7 mouse cellular contexts compared by ENCODE assay signal in the genomic region with DNA sequence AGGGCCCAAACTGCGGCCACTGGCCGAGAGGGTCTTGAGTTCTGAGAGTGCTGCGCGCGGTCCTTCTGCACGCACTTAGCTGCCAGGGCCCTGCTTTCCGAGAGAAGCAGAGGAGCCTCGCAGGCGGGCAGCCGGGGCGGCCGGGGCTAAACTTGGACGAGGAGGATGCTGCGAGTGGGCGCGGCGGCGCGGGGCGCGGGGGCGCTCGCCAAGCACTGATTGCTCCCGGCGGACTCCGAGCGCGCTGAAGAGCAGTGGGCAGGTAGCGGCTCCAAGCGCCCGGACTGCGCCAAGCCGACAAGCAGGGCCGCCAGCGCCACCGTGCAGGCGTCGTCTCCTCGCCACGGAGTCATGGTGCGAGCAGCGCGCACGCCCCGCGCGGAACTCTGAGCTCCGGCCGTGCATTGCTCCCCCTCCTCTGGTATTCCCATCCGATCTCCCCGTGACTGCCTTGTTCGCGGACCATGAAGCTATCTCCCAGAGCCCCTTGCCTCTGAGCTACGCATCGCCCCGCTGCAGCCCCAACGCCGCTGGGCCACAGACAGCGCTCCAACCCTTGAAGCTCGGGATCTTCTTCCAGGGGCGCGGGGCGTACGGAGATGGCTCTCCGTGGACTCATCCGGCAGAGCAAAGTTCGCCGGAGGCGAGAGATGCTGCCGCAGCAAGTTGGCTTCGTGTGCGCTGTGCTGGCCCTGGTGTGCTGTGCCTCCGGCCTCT. TPM values are rescaled to one million over a fixed set of nuclear protein-coding genes. Genes with fewer than 3 reads are reported as not detected.
A peak's percentile ranks its signal among the peaks of the same experiment; 100 is the strongest.
DNase-seq lines count a peak whose midpoint lies in the region; ATAC-seq and TF ChIP-seq lines count a peak whose summit lies in the region.

No protein-coding gene starts in this region.

- ATAC-seq in granulocyte monocyte progenitor cell, adult 5-6 weeks (replicated peaks; ENCODE audit: poor library complexity, severe bottlenecking): peak; percentile 60
- ATAC-seq in limb, embryonic 11.5 days (ENCODE audit: insufficient number of reproducible peaks, low FRiP score, low TSS enrichment, low read depth): peak; percentile 86
- peak; percentile 81 for ATAC-seq in midbrain, embryonic 11.5 days (ENCODE audit: low FRiP score)
- peak; percentile 70; the same call in 1 of the 2 replicates for ATAC-seq in stomach, embryonic 15.5 days (ENCODE audit: insufficient read depth, low FRiP score, low read depth)

- no peaks in the 10 kb centered on the region for H3K4me1 ChIP-seq in bone marrow macrophage, adult 2 months (ENCODE audit: control insufficient read depth, insufficient read depth, low read length)
- peaks cover 15% of the 10 kb centered on the region; the same call in 1 of the 2 replicates for H3K4me1 ChIP-seq in limb, embryonic 11.5 days (ENCODE audit: control insufficient read depth, insufficient read depth, low read length)
- H3K4me1 ChIP-seq in midbrain, embryonic 11.5 days (ENCODE audit: control insufficient read depth, insufficient read depth, low read length): peaks cover 14% of the 10 kb centered on the region
- H3K4me1 ChIP-seq in stomach, embryonic 15.5 days: peaks cover 16% of the 10 kb centered on the region

- peaks cover 54% of the 10 kb centered on the region for H3K27me3 ChIP-seq in limb, embryonic 11.5 days (ENCODE audit: control insufficient read depth, insufficient read depth, low read length)
- peaks cover 39% of the 10 kb centered on the region for H3K27me3 ChIP-seq in midbrain, embryonic 11.5 days (ENCODE audit: control insufficient read depth, insufficient read depth, low read length)
- peaks cover 45% of the 10 kb centered on the region for H3K27me3 ChIP-seq in stomach, embryonic 15.5 days (replicated peaks)

- WGBS in limb, embryonic 11.5 days: under 1% methylated on average over 52 of the region's 73 CpGs
- 1% methylated on average over 73 of the region's 73 CpGs for WGBS in midbrain, embryonic 11.5 days
- WGBS in stomach, embryonic 15.5 days: under 1% methylated on average over 57 of the region's 73 CpGs

- H3K36me3 ChIP-seq in limb, embryonic 11.5 days (ENCODE audit: control insufficient read depth, insufficient read depth, low read length): no peaks in the 10 kb centered on the region
- no peaks in the 10 kb centered on the region for H3K36me3 ChIP-seq in midbrain, embryonic 11.5 days (ENCODE audit: control insufficient read depth, insufficient read depth, low read length)
- H3K36me3 ChIP-seq in stomach, embryonic 15.5 days: no peaks in the 10 kb centered on the region

- no peak for TF ChIP-seq POLR2A in bone marrow macrophage, adult 2 months (IDR thresholded peaks at IDR 0.05; ENCODE audit: borderline replicate concordance, low read depth, low read length)

- no peaks in the 10 kb centered on the region for H3K9me3 ChIP-seq in limb, embryonic 11.5 days (ENCODE audit: control insufficient read depth, low read length)
- H3K9me3 ChIP-seq in midbrain, embryonic 11.5 days (ENCODE audit: control insufficient read depth, low read length): no peaks in the 10 kb centered on the region
- H3K9me3 ChIP-seq in stomach, embryonic 15.5 days: no peaks in the 10 kb centered on the region

- no peak for TF ChIP-seq CTCF in bone marrow macrophage, adult 2 months (IDR thresholded peaks at IDR 0.05; ENCODE audit: low read depth, low read length)

- H3K27ac ChIP-seq in bone marrow macrophage, adult 2 months (ENCODE audit: insufficient read depth, low read depth, low read length): no peak overlapping the region
- no peak overlapping the region for H3K27ac ChIP-seq in limb, embryonic 11.5 days (replicated peaks; ENCODE audit: low read depth, low read length)
- H3K27ac ChIP-seq in midbrain, embryonic 11.5 days (ENCODE audit: low read depth, low read length): no peak overlapping the region
- no peak overlapping the region for H3K27ac ChIP-seq in stomach, embryonic 15.5 days

- peak overlapping the region; percentile 98 for H3K4me2 ChIP-seq in limb, embryonic 11.5 days (ENCODE audit: low read depth, severe bottlenecking)
- peak overlapping the region; percentile 65 for H3K4me2 ChIP-seq in midbrain, embryonic 11.5 days
- peak overlapping the region; percentile 99 for H3K4me2 ChIP-seq in stomach, embryonic 15.5 days

- DNase-seq in embryo, embryonic 9.5 days (ENCODE audit: extremely low spot score): peak; percentile 57
- DNase-seq in kidney, adult 18-20 months: peak; percentile 50
- DNase-seq in limb, embryonic 11.5 days (ENCODE audit: low spot score): peak; percentile 74
- DNase-seq in midbrain, embryonic 11.5 days (ENCODE audit: low spot score, missing footprints): peak; percentile 94

- H3K4me3 ChIP-seq in bone marrow macrophage, adult 2 months (ENCODE audit: insufficient read depth, low read length): peak overlapping the region; percentile 14; the same call in 1 of the 2 replicates
- peak overlapping the region; percentile 50 for H3K4me3 ChIP-seq in limb, embryonic 11.5 days (ENCODE audit: low read depth, low read length)
- peak overlapping the region; percentile 30 for H3K4me3 ChIP-seq in midbrain, embryonic 11.5 days (ENCODE audit: low read depth, low read length)
- H3K4me3 ChIP-seq in stomach, embryonic 15.5 days (replicated peaks): peak overlapping the region; percentile 51

- H3K9ac ChIP-seq in limb, embryonic 11.5 days (ENCODE audit: low read length): peak overlapping the region; percentile 40; the same call in 1 of the 2 replicates
- H3K9ac ChIP-seq in midbrain, embryonic 11.5 days (ENCODE audit: low read length): peak overlapping the region; percentile 39
- no peak overlapping the region for H3K9ac ChIP-seq in stomach, embryonic 15.5 days

RNA-seq across cellular contexts. Expression of a gene that starts 0.4 kb away (rescaled TPM):
- not detected in 2 replicates for polyA plus RNA-seq in bone marrow macrophage, adult 2 months (2012; ENCODE audit: insufficient read depth, insufficient read length, missing spikeins)
- not detected in 2 replicates for total RNA-seq in granulocyte monocyte progenitor cell, adult 5-6 weeks (2014; fragmentation: Nextera tagmentation)
- total RNA-seq in granulocyte monocyte progenitor cell, adult 5-6 weeks (2017): not detected in 2 replicates
- polyA plus RNA-seq in limb, embryonic 11.5 days (2014; fragmentation: Nextera tagmentation; extraction: Ambion mirVana): not detected in 2 replicates
- polyA plus RNA-seq in midbrain, embryonic 11.5 days (2014; fragmentation: Nextera tagmentation; extraction: Ambion mirVana): 0.19 and 0.26 TPM in 2 replicates
- 0.49 and 0.62 TPM in 2 replicates for polyA plus RNA-seq in stomach, embryonic 15.5 days (2015; fragmentation: Nextera tagmentation; extraction: Ambion mirVana)
